Mouse (Mus musculus) adrenal gland, postnatal 36 days (tissue): ENCODE results near the gene Scamp2. TPM values are rescaled to one million over a fixed set of nuclear protein-coding genes. Genes with fewer than 3 reads are reported as not detected.

Experiments used
- DNase-seq, 2 experiments: peaks; one replicate each; pipeline ENCODE4 v3.0.0; 2021; ENCODE audit warnings: mixed read lengths in 1 of 2
- total RNA-seq, 2 experiments: library from RNA; stranded (reverse); gene quantifications; 2 replicates each; pipeline ENCODE4 v1.2.3; 2021

Gene Scamp2
- total RNA-seq, 2 experiments from 2014 or later: 56.4 to 56.9 TPM

- no peak for DNase-seq
These were observed 68.0 kb downstream of the Scamp2 start for GRCm38 (mm10) chr9:57628717-57629116.

- DNase-seq: peak; percentile 86 to 88
These were observed 68.6 kb downstream of the Scamp2 start for GRCm38 (mm10) chr9:57629118-57629874.

- peak in 1 of 2 experiments; percentile 47 for DNase-seq
These were observed 72.8 kb downstream of the Scamp2 start for GRCm38 (mm10) chr9:57633481-57634024.

GRCm38 (mm10) chr9:57637272-57637671 lies 76.5 kb downstream of the Scamp2 start:
- no peak for DNase-seq

GRCm38 (mm10) chr9:57637741-57638322 lies 77.1 kb downstream of the Scamp2 start:
- DNase-seq: peak; percentile 63 to 77

Other genes starting within 250 kb of the Scamp2 start
- gene Ppcdc, start 120.8 kb upstream of the Scamp2 start, total RNA-seq: 10 to 100 TPM; 14.0 to 19.4 TPM
- 10 to 100 TPM in 1 of 2 experiments, 1 to 10 TPM in 1; 8.4 to 12.3 TPM for gene Scamp5, start 92.9 kb upstream of the Scamp2 start, total RNA-seq
- 1 to 10 TPM; 1.4 to 4.0 TPM for gene Rpp25, start 56.9 kb upstream of the Scamp2 start, total RNA-seq
- gene Cox5a, start 39.7 kb upstream of the Scamp2 start, total RNA-seq: 100 to 1,000 TPM; 547 to 578 TPM
- 10 to 100 TPM; 25.2 to 26.3 TPM for gene Fam219b, start 23.4 kb upstream of the Scamp2 start, total RNA-seq
- 10 to 100 TPM; 37.0 to 39.6 TPM for gene Mpi, start 8.2 kb upstream of the Scamp2 start, total RNA-seq
- 10 to 100 TPM; 12.6 to 14.3 TPM for gene Ulk3, start 28.5 kb downstream of the Scamp2 start, total RNA-seq
- gene Cplx3, start 45.3 kb downstream of the Scamp2 start, total RNA-seq: not detected
- gene Lman1l, start 59.8 kb downstream of the Scamp2 start, total RNA-seq: not detected
- 10 to 100 TPM; 61.9 to 92.6 TPM for gene Csk, start 92.7 kb downstream of the Scamp2 start, total RNA-seq
- gene Cyp1a2, start 122.8 kb downstream of the Scamp2 start, total RNA-seq: under 1 TPM in 1 of 2 experiments, not detected in 1; 0.40 TPM
- gene Cyp1a1, start 127.0 kb downstream of the Scamp2 start, total RNA-seq: under 1 TPM in 1 of 2 experiments, not detected in 1; 0.13 TPM
- gene Edc3, start 147.6 kb downstream of the Scamp2 start, total RNA-seq: 1 to 10 TPM; 8.5 to 9.9 TPM
- 10 to 100 TPM; 60.4 to 72.2 TPM for gene Clk3, start 204.9 kb downstream of the Scamp2 start, total RNA-seq